Mouse (Mus musculus): Measurements from ENCODE around the gene Rbm20. TPM values are rescaled to one million over a fixed set of nuclear protein-coding genes. Genes with fewer than 3 reads are reported as not detected.

Gene Rbm20
- total and polyA plus RNA-seq, 2 experiments from 2014 or later: 0.86 to 1.9 TPM

GRCm38 (mm10) chr19:53699671-53700070, 22.6 kb downstream of the Rbm20 start:
- TF ChIP-seq CTCF (IDR thresholded peaks at IDR 0.05; ENCODE audit: low read depth): no peak
- H3K4me3 ChIP-seq (ENCODE audit: low read length): no peak overlapping the region
- no peaks in the 10 kb centered on the region for H3K36me3 ChIP-seq (ENCODE audit: insufficient read depth, low read length)
- H3K9ac ChIP-seq (replicated peaks; ENCODE audit: low read length): no peak overlapping the region
- no peak overlapping the region for H3K27ac ChIP-seq
- ATAC-seq (no peak), DNase-seq (ENCODE audit: low spot score) (no peak)
- 37% methylated on average over 7 of the region's 7 CpGs for WGBS
- no peak overlapping the region for H3K4me2 ChIP-seq (ENCODE audit: low read depth, low read length)
- no peaks in the 10 kb centered on the region for H3K9me3 ChIP-seq (ENCODE audit: low read length)
- no peaks in the 10 kb centered on the region for H3K27me3 ChIP-seq (ENCODE audit: insufficient read depth, low read length)
- H3K4me1 ChIP-seq (ENCODE audit: insufficient read depth, low read length): no peaks in the 10 kb centered on the region

DNA sequence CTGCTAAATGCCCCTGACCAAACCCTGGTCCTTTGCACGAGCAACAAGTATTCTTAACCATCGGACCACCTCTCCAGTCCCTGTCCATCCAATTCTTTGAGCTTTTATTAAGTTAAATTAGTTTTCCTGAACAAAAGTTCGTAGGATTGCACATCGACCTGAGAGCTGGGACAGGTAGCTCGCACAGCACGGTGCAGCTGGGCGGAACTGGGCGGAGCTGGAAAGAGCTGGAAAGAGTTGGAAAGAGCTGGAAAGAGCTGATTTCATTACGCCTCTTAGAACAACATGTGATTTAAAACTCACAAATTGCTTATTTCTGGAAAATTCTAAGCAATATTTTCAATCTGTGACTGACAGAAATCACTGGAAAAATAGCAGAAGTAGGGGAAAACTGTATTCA, 24.3 kb downstream of the Rbm20 start:
- Histone ChIP-seq H3K4me1 (ENCODE audit: insufficient read depth, low read length) (no peaks in the 10 kb centered on the region), H3K4me2 (ENCODE audit: low read depth, low read length) (no peak overlapping the region), H3K4me3 (ENCODE audit: low read length) (no peak overlapping the region), H3K36me3 (ENCODE audit: insufficient read depth, low read length) (no peaks in the 10 kb centered on the region), H3K9me3 (ENCODE audit: low read length) (no peaks in the 10 kb centered on the region), H3K27me3 (ENCODE audit: insufficient read depth, low read length) (no peaks in the 10 kb centered on the region), H3K27ac (no peak overlapping the region), H3K9ac (replicated peaks; ENCODE audit: low read length) (no peak overlapping the region)
- 94% methylated on average over 9 of the region's 9 CpGs for WGBS
- DNase-seq (ENCODE audit: low spot score) (no peak), ATAC-seq (no peak)
- TF ChIP-seq CTCF (IDR thresholded peaks at IDR 0.05; ENCODE audit: low read depth): no peak

DNA sequence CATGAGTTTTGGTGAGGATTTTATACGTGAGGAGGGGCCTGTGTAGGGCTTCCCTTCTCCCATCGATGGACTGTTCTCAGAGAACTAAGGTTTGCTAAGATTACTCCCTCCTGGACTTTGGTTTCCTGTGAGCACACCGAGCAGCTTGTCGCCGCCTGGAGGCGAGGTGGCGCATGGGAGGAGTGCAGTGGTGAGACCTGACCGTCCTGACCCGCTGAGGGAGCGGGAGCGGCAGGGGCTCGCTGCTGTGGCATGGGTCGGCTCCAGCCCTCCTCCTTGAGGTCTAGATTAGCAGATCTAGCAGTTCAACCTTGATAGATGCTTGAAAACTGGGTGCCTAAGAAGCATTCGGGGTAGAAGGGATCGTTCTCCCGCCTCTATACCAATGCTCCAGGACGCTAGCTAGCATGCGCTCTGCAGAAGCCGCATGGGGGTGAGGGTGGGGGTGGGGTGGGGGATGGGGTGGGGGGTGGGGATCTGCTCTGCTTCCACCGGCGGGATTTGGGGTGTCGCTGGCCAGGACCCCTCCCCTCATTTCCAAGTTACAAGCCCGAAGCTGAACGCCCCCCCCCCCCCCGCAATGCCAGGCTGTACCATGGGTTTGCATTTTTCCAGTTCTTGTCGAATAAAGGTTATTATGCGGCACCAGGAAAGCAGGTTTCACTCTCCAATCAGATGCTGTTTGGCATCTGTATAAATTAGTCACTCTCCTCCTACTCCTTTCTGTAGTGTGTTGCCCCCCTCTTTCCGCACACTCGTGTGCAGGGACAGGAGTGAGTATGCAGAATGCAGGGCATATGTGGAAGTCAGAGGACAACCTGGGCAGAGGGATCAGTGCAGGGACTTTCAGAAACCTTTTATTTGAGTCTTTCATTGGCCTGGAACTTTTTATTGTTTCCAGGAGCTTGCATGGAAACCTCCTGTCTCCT, 28.1 kb downstream of the Rbm20 start:
- Histone ChIP-seq H3K4me2 (ENCODE audit: low read depth, low read length) (peak overlapping the region; percentile 65), H3K4me3 (ENCODE audit: low read length) (peak overlapping the region; percentile 36), H3K4me1 (ENCODE audit: insufficient read depth, low read length) (no peaks in the 10 kb centered on the region), H3K9ac (replicated peaks; ENCODE audit: low read length) (peak overlapping the region; percentile 48), H3K36me3 (ENCODE audit: insufficient read depth, low read length) (no peaks in the 10 kb centered on the region), H3K27ac (peak overlapping the region; percentile 37; the same call in 1 of the 2 replicates), H3K9me3 (ENCODE audit: low read length) (no peaks in the 10 kb centered on the region), H3K27me3 (ENCODE audit: insufficient read depth, low read length) (no peaks in the 10 kb centered on the region)
- peak; percentile 88 for ATAC-seq
- 5% methylated on average over 29 of the region's 29 CpGs for WGBS
- peak; percentile 84 for TF ChIP-seq CTCF (IDR thresholded peaks at IDR 0.05; ENCODE audit: low read depth)
- DNase-seq (ENCODE audit: low spot score): peak; percentile 75

DNA sequence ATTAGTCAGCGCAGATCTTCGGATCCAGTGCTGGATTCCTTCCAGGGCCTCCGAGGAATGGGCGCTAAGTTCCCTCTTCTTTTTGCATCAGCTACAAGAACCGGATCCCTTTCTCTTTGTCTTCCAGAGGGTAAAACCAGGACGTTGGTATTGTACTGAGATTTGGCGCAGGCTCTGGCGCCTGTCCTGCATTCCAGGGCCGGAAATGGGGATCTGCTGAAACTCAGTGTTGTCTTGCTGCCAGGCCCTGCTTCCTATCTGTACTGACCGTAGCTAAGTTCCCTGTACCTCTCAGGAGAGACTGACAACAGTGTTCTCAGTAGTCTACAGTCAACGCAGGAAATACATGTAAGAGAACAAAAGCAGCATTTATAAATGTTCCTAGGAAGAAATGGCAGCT, 31.3 kb downstream of the Rbm20 start:
- no peak overlapping the region for H3K4me3 ChIP-seq (ENCODE audit: low read length)
- no peaks in the 10 kb centered on the region for H3K36me3 ChIP-seq (ENCODE audit: insufficient read depth, low read length)
- ATAC-seq: no peak
- no peaks in the 10 kb centered on the region for H3K9me3 ChIP-seq (ENCODE audit: low read length)
- no peak for TF ChIP-seq CTCF (IDR thresholded peaks at IDR 0.05; ENCODE audit: low read depth)
- no peak overlapping the region for H3K4me2 ChIP-seq (ENCODE audit: low read depth, low read length)
- H3K27me3 ChIP-seq (ENCODE audit: insufficient read depth, low read length): no peaks in the 10 kb centered on the region
- no peaks in the 10 kb centered on the region for H3K4me1 ChIP-seq (ENCODE audit: insufficient read depth, low read length)
- H3K9ac ChIP-seq (replicated peaks; ENCODE audit: low read length): no peak overlapping the region
- no peak overlapping the region for H3K27ac ChIP-seq
- WGBS: 66% methylated on average over 11 of the region's 11 CpGs
- DNase-seq (ENCODE audit: low spot score): no peak

DNA sequence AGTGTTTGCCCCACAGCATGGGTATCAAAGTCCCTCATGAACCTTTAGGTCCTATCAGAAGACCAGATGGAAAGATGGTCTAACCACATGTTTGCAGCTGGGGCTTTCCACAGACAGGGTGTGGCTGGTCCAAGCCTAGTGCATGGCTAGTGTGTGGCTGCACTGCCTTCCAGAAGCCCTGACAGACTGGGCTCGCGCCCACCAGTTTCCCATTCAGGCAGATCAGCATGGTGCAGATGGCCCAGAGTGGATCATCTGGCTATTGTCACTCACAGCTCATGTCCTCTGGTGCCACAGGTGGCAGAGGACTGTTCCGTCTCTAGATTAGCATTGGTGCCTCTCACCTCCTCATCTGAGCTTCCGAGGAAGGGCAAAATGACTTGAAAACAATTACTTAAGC, 33.8 kb downstream of the Rbm20 start:
- DNase-seq (ENCODE audit: low spot score): no peak
- H3K27ac ChIP-seq: no peak overlapping the region
- peak; percentile 58; the same call in 1 of the 2 replicates for ATAC-seq
- WGBS: 43% methylated on average over 4 of the region's 4 CpGs
- TF ChIP-seq CTCF (IDR thresholded peaks at IDR 0.05; ENCODE audit: low read depth): no peak
- H3K9ac ChIP-seq (replicated peaks; ENCODE audit: low read length): no peak overlapping the region
- H3K4me3 ChIP-seq (ENCODE audit: low read length): no peak overlapping the region
- H3K27me3 ChIP-seq (ENCODE audit: insufficient read depth, low read length): no peaks in the 10 kb centered on the region
- no peak overlapping the region for H3K4me2 ChIP-seq (ENCODE audit: low read depth, low read length)
- no peaks in the 10 kb centered on the region; the same call in 1 of the 2 replicates for H3K9me3 ChIP-seq (ENCODE audit: low read length)
- no peaks in the 10 kb centered on the region for H3K4me1 ChIP-seq (ENCODE audit: insufficient read depth, low read length)
- H3K36me3 ChIP-seq (ENCODE audit: insufficient read depth, low read length): no peaks in the 10 kb centered on the region

- Histone ChIP-seq H3K9me3 (ENCODE audit: low read length) (no peaks in the 10 kb centered on the region; the same call in 1 of the 2 replicates), H3K27me3 (ENCODE audit: insufficient read depth, low read length) (no peaks in the 10 kb centered on the region), H3K4me3 (ENCODE audit: low read length) (no peak overlapping the region), H3K27ac (no peak overlapping the region), H3K36me3 (ENCODE audit: insufficient read depth, low read length) (no peaks in the 10 kb centered on the region), H3K9ac (replicated peaks; ENCODE audit: low read length) (no peak overlapping the region), H3K4me2 (ENCODE audit: low read depth, low read length) (no peak overlapping the region), H3K4me1 (ENCODE audit: insufficient read depth, low read length) (no peaks in the 10 kb centered on the region)
- ATAC-seq (no peak), DNase-seq (ENCODE audit: low spot score) (no peak)
- no peak for TF ChIP-seq CTCF (IDR thresholded peaks at IDR 0.05; ENCODE audit: low read depth)
- whole genome bisulfite sequencing: 48% methylated on average over 8 of the region's 8 CpGs
These were observed 34.3 kb downstream of the Rbm20 start for GRCm38 (mm10) chr19:53711261-53711890.
